Mouse (Mus musculus) ES-Bruce4 (cell line): ENCODE measurements around the gene Fxyd1. TPM values are rescaled to one million over a fixed set of nuclear protein-coding genes. Genes with fewer than 3 reads are reported as not detected.

Source experiments
- H3K27ac ChIP-seq: 2 replicates; pipeline ENCODE4 v1.5.1; 2012; ENCODE audit warnings: low read length, inconsistent platforms; ENCODE audit not compliant: insufficient read depth
- H3K27me3 ChIP-seq: 2 replicates; pipeline ENCODE4 v1.6.1; 2012; ENCODE audit warnings: mild to moderate bottlenecking, low read length, inconsistent platforms; ENCODE audit not compliant: control insufficient read depth, poor library complexity, insufficient read depth, severe bottlenecking
- H3K36me3 ChIP-seq: 2 replicates; pipeline ENCODE4 v1.6.1; 2012; ENCODE audit warnings: inconsistent platforms, mild to moderate bottlenecking, low read length, moderate library complexity; ENCODE audit not compliant: control insufficient read depth, poor library complexity, insufficient read depth, severe bottlenecking
- H3K4me1 ChIP-seq: one replicate; pipeline ENCODE4 v1.8.1; 2011; ENCODE audit warnings: low read length; ENCODE audit not compliant: control insufficient read depth, insufficient read depth
- H3K4me3 ChIP-seq: 2 replicates; pipeline ENCODE4 v1.5.1; 2011; ENCODE audit warnings: low read depth, mild to moderate bottlenecking, low read length
- H3K9ac ChIP-seq: 2 replicates; pipeline ENCODE4 v1.6.1; 2012; ENCODE audit warnings: low read depth, mild to moderate bottlenecking, inconsistent platforms; ENCODE audit not compliant: poor library complexity, severe bottlenecking
- H3K9me3 ChIP-seq: replicated peaks from 2 replicates; pipeline ENCODE4 v1.6.1; 2012; ENCODE audit warnings: mild to moderate bottlenecking, low read length, inconsistent platforms; ENCODE audit not compliant: control insufficient read depth, poor library complexity, insufficient read depth, severe bottlenecking
- CTCF ChIP-seq: IDR thresholded peaks from one replicate; pipeline ENCODE4 v1.8.1; 2011; ENCODE audit warnings: low read depth, low read length
- EP300 ChIP-seq: IDR thresholded peaks from 2 replicates; pipeline ENCODE4 v1.6.1; 2011; ENCODE audit warnings: low read depth, low read length; ENCODE audit not compliant: insufficient read depth
- POLR2A ChIP-seq: IDR thresholded peaks from one replicate; pipeline ENCODE4 v1.8.1; 2011; ENCODE audit warnings: low read length; ENCODE audit not compliant: insufficient read depth
- polyA plus RNA-seq: library from polyadenylated mRNA; stranded (reverse); fragments of >200 nt; gene quantifications from 2 replicates; pipeline ENCODE4 v1.2.4, GENCODE M21; 2011; ENCODE audit warnings: low read depth; ENCODE audit not compliant: missing spikeins, insufficient read depth, insufficient read length

The Fxyd1 gene
- polyA plus RNA-seq, 1 experiment: 2.1 TPM

DNA sequence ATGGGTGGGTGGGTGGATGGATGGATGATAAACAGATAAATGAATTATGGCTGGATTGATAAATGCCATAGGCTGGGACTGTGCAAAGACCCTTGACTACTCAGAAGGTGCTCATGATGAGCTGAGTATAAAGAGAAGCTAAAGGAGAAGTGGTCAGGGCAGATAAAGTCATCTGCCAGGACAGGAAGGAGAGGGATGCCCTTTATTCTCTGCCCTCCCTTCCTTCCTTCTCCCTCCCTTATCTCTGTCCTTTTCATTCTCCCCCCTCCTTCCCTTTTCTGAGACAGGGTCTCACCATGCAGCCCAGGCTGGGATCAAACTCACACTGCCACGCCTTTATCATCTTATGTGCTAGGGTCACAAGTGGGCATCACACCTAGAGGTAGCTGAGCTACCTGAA, 49.2 kb downstream of the Fxyd1 start:
- Histone ChIP-seq H3K9ac (no peak overlapping the region), H3K27ac (no peak overlapping the region), H3K36me3 (no peaks in the 10 kb centered on the region), H3K27me3 (no peaks in the 10 kb centered on the region), H3K9me3 (no peaks in the 10 kb centered on the region), H3K4me3 (no peak overlapping the region), H3K4me1 (no peaks in the 10 kb centered on the region)
- no peak for TF ChIP-seq POLR2A
- TF ChIP-seq EP300: no peak
- no peak for TF ChIP-seq CTCF

DNA sequence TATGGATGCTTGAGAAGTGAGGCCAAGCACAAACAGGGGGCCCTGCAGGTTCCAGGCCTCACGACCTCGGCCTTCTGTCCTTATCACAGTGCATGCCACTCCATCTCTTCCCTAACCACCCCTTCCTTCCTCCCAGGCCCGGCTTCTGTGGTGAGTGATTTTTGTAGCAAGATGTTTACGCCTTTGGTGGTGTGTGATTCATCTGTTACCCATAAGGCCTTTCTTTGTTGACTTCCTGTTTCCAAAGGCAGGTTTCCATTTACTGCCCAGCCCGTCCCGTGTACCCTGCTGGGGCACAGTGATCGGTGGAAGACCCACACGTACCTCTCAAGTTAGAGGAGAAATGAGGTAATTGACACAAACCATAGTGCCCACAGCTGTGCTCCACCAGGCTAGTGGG, 54.3 kb downstream of the Fxyd1 start:
- TF ChIP-seq EP300 (no peak), CTCF (no peak), POLR2A (no peak)
- H3K27me3 ChIP-seq: no peaks in the 10 kb centered on the region

More for the DNA sequence above, 54.3 kb downstream of the Fxyd1 start:
- Histone ChIP-seq H3K4me1 (no peaks in the 10 kb centered on the region), H3K36me3 (no peaks in the 10 kb centered on the region), H3K9me3 (no peaks in the 10 kb centered on the region), H3K9ac (no peak overlapping the region), H3K4me3 (no peak overlapping the region), H3K27ac (no peak overlapping the region)

Other genes with a start within 250 kb of the Fxyd1 start
- not detected in 2 replicates for gene Ffar2, start 233.4 kb downstream of the Fxyd1 start, polyA plus RNA-seq
- gene Ffar3, start 201.0 kb downstream of the Fxyd1 start, polyA plus RNA-seq: not detected in 2 replicates
- gene Ffar1, start 195.6 kb downstream of the Fxyd1 start, polyA plus RNA-seq: not detected in 2 replicates
- gene Cd22, start 176.9 kb downstream of the Fxyd1 start, polyA plus RNA-seq: not detected in 2 replicates
- gene Mag, start 142.3 kb downstream of the Fxyd1 start, polyA plus RNA-seq: 0.85 TPM in 1 of 2 replicates, not detected in the other
- not detected in 2 replicates for gene Hamp2, start 132.5 kb downstream of the Fxyd1 start, polyA plus RNA-seq
- not detected in 2 replicates for gene Hamp, start 113.2 kb downstream of the Fxyd1 start, polyA plus RNA-seq
- 62.7 and 71.4 TPM in 2 replicates for gene Usf2, start 100.4 kb downstream of the Fxyd1 start, polyA plus RNA-seq
- gene Lsr, start 83.7 kb downstream of the Fxyd1 start, polyA plus RNA-seq: 39.1 and 42.9 TPM in 2 replicates
- gene Fam187b, start 83.4 kb downstream of the Fxyd1 start, polyA plus RNA-seq: 3.4 and 3.5 TPM in 2 replicates
- gene Fxyd5, start 14.7 kb downstream of the Fxyd1 start, polyA plus RNA-seq: 4.9 and 6.0 TPM in 2 replicates
- gene Fxyd7, start 5.7 kb downstream of the Fxyd1 start, polyA plus RNA-seq: not detected in 2 replicates
- gene Lgi4, start 2.1 kb upstream of the Fxyd1 start, polyA plus RNA-seq: 0.88 TPM in 1 of 2 replicates, not detected in the other
- gene Fxyd3, start 19.5 kb upstream of the Fxyd1 start, polyA plus RNA-seq: 1.9 TPM in 1 of 2 replicates, not detected in the other
- gene Hpn, start 58.1 kb upstream of the Fxyd1 start, polyA plus RNA-seq: 27.6 and 28.7 TPM in 2 replicates
- 26.1 and 27.5 TPM in 2 replicates for gene Scn1b, start 69.8 kb upstream of the Fxyd1 start, polyA plus RNA-seq
- gene Gramd1a, start 98.7 kb upstream of the Fxyd1 start, polyA plus RNA-seq: 52.0 and 54.9 TPM in 2 replicates
- gene Scgb2b2, start 233.3 kb upstream of the Fxyd1 start, polyA plus RNA-seq: not detected in 2 replicates
- gene Scgb1b2, start 234.6 kb upstream of the Fxyd1 start, polyA plus RNA-seq: not detected in 2 replicates